Comparison of ENCODE assay signal across 32 mouse cellular contexts in genomic region chr16:17876096-17876495, GRCm38 (mm10). TPM values are rescaled to one million over a fixed set of nuclear protein-coding genes. Genes with fewer than 3 reads are reported as not detected.
"Had no signal": no experiment of that assay in that cellular context is flagged by ENCODE, and none has a peak within 500 bp of the region (broad histone marks: within the 10 kb centered on the region; RNA-seq: fewer than 3 reads in every experiment).

No protein-coding gene starts in this region.

- H3K4me1 ChIP-seq: hindbrain, embryonic 15.5 days; limb, embryonic 12.5 days had no signal

- H3K9me3 ChIP-seq: heart, embryonic 13.5 days; heart, embryonic 15.5 days; hindbrain, embryonic 13.5 days; hindbrain, embryonic 15.5 days; liver, embryonic 13.5 days; liver, embryonic 15.5 days had no signal

- H3K4me3 ChIP-seq: gastrocnemius, adult 2 months; heart, adult 2 months; heart, embryonic 13.5 days; heart, embryonic 15.5 days; hindbrain, embryonic 13.5 days; hindbrain, embryonic 15.5 days; layer of hippocampus, adult 2 months; limb, embryonic 12.5 days; liver, embryonic 13.5 days; liver, embryonic 15.5 days had no signal

- ATAC-seq: hindbrain, postnatal 0 days; intestine, embryonic 16.5 days; liver, postnatal 0 days had no signal

- H3K27me3 ChIP-seq: heart, embryonic 13.5 days; heart, embryonic 15.5 days; hindbrain, embryonic 13.5 days; hindbrain, embryonic 15.5 days; limb, embryonic 12.5 days; liver, embryonic 13.5 days; liver, embryonic 15.5 days had no signal

- H3K27ac ChIP-seq: heart, adult 2 months; hindbrain, embryonic 13.5 days; hindbrain, embryonic 15.5 days; hindbrain, postnatal 0 days; layer of hippocampus, adult 2 months; limb, embryonic 12.5 days; liver, embryonic 13.5 days; liver, embryonic 15.5 days had no signal

- H3K4me2 ChIP-seq: heart, embryonic 11.5 days; heart, embryonic 13.5 days; heart, embryonic 15.5 days; hindbrain, embryonic 13.5 days; hindbrain, embryonic 15.5 days; limb, embryonic 12.5 days; liver, embryonic 11.5 days; liver, embryonic 13.5 days; liver, embryonic 15.5 days had no signal

- H3K9ac ChIP-seq: heart, embryonic 13.5 days; heart, embryonic 15.5 days; hindbrain, embryonic 13.5 days; hindbrain, embryonic 15.5 days; limb, embryonic 12.5 days; liver, embryonic 13.5 days; liver, embryonic 15.5 days; liver, postnatal 0 days had no signal

- DNase-seq: gastrocnemius, adult 2 months; gastrocnemius, postnatal 10 days; gastrocnemius, postnatal 25 days; heart, postnatal 14 days; heart, postnatal 36 days; kidney, adult 11 months; kidney, adult 2 months; kidney, adult 9 months; kidney, postnatal 10 days; kidney, postnatal 25 days; kidney, postnatal 4 days; layer of hippocampus, postnatal 36 days; left cerebral cortex, postnatal 4 days; liver; liver, embryonic 13.5 days; liver, postnatal 0 days had no signal

RNA-seq across cellular contexts. Expression of gene Gm20518, which starts 15.4 kb away (rescaled TPM):
- polyA plus RNA-seq: liver, postnatal 0 days had no signal

RNA-seq across cellular contexts. Expression of gene Tssk1, which starts 17.9 kb away (rescaled TPM):
- polyA plus RNA-seq: intestine, embryonic 14.5 days; kidney, embryonic 16.5 days; limb, embryonic 12.5 days; liver, embryonic 11.5 days; liver, embryonic 13.5 days; liver, embryonic 15.5 days had no signal

RNA-seq across cellular contexts. Expression of gene Tssk2, which starts 22.3 kb away (rescaled TPM):
- polyA plus RNA-seq: heart, embryonic 13.5 days; heart, embryonic 15.5 days; heart, postnatal 0 days; hindbrain, embryonic 11.5 days; hindbrain, embryonic 13.5 days; hindbrain, embryonic 15.5 days; hindbrain, postnatal 0 days; intestine, embryonic 14.5 days; intestine, embryonic 16.5 days; kidney, embryonic 16.5 days; limb, embryonic 12.5 days; liver, embryonic 13.5 days; liver, embryonic 15.5 days; liver, postnatal 0 days had no signal
